Mouse (Mus musculus) adrenal gland, postnatal 14 days (tissue): ENCODE data around the gene Gm20425. TPM values are rescaled to one million over a fixed set of nuclear protein-coding genes. Genes with fewer than 3 reads are reported as not detected.
A peak's percentile ranks its signal among the peaks of the same experiment; 100 is the strongest.

Source experiments
- DNase-seq: peaks from one replicate; pipeline ENCODE4 v3.0.0; 2021; ENCODE audit warnings: mixed read lengths
- long read RNA-seq, 2 experiments: library from polyadenylated mRNA; stranded (forward); transcript quantifications; one replicate each; pipeline ENCODE4 v2.0.0; 2021
- total RNA-seq: library from RNA; stranded (reverse); gene quantifications from 2 replicates; pipeline ENCODE4 v1.2.3, GENCODE M21; 2021

Gene Gm20425
- 15.2 and 22.4 TPM in 2 replicates for total RNA-seq
- long read RNA-seq, experiment 1, partial matches to known transcripts, result 2 of 2 reads
- long read RNA-seq, experiment 1, other reads (novel, unspliced or antisense), result 0 of 2 reads
- long read RNA-seq, experiment 2, partial matches to known transcripts, result 0 of 1 reads
- long read RNA-seq, experiment 2, other reads (novel, unspliced or antisense), result 1 of 1 reads

DNA sequence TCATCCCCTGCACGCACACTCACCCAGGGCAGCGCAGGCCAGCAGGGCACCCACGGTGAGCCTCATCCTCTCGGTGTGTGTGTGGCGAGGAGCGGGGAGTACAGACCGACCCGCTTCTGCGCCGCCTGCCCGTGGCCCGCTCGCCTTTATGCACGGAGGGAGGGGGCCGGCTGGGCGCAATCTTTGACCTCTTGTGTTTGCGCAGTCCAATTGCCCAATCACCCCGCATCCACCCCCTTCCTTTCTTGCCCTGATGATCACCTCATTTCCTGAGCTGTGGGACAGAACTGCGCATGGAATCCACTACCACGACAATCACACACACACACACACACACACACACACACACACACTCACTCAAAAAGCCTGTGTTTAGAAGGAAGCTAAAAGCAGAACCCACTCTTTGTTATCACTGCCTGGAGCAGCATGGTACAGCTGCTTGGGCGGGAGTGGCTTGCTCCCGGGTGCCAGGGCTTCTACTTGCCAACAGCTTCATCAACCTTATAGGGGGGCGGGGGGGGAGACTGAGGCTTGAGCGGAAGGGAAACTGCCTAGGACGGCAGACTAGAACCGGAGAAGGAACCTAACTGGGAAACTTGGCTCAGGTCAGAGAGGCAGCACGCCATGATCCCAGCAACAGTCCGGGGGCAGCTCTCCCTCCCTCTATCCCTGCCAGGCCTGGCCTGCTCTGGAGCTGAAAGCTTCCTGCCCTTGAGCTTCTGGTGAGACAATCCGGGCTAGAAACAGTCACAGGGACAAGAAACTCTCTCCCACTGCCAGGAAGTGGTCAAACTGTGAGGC, at the start of gene Gm20425, which contains the start of gene Trf:
TSS of gene Gm20425 (minus strand) at position 157 of the 801 bp plus-strand sequence.
TSS of gene Trf (minus strand) at position 294 of the 801 bp plus-strand sequence.
- DNase-seq, result peak; percentile 52

DNA sequence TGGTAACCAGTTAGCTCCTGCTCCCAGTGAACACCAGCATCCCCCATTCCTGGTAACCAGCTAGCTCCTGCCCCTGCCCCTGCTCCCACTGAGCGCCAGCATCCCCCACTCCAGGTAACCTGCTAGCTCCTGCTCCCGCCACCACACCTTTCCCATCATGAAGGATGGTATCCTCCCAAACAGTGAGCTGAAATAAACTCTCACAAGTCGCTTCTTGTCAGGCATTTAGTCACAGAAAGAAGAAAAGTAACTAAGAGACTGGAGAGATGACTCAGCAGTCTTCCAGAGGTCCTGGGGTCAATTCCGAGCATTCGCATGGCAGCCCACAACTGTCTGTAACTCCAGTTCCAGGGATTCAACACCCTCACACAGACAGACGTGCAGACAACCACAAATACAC, 46.8 kb upstream of the Gm20425 start:
- DNase-seq, result no peak

DNA sequence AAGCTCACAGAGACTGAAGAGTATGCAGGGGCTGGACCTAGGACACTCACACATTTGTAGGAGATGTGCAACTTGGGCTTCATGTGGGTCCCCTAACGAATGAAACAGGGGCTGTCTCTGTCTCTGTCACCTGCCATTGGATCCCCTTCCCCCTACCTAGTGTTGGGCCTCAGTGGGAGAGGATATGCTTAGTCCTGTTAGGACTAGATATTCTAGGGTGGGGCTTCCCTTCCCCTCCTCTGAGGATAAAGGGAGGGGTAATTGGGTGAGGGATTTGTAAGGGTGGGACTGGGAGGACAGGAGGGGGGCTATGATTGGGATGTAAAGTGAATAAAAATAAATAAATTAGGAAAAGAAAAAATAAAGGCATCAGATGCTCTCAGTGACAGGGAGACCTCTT, 45.6 kb upstream of the Gm20425 start:
- DNase-seq, result no peak

GRCm38 (mm10) chr9:103274819-103275218, 44.7 kb upstream of the Gm20425 start:
- DNase-seq, result no peak

DNA sequence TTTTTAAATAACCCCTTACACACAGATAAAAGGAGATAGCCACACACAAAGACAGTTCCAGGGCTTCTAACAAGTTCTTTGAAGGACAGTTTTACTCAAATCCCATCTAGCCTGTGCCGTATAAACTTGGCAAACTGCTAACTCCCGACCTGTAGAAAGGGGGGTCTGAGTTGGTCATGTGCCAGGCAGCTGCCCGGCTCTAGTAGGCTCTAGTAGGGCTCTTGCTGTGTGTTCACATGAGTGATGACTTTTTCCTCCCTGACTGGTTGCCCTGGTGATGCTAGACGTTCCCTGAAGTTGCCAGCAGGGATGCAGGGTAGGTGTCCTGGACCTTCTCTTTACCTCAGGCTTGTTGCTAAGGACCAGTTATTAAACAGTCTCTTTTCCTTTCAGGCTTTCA, 41.0 kb upstream of the Gm20425 start:
- no peak for DNase-seq

DNA sequence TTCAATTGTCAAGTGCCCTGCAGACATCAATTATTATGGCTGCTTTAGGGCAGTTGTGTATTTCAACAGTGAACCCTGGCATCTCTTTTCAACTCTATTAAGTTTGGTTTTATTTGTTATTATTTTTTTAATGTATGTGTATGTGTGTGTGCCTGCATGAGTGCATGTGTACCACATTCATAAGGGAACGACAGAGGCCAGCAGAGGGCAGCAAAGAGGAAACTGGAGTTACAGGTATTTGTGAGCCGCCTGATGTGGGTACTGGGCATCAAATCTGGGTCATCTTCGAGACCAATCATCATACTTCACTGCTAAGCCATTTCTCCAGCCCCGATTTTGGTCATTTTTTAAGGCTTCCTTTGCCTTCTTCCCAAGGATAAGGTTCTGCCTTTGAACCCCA, 35.7 kb upstream of the Gm20425 start:
- no peak for DNase-seq

- DNase-seq, result peak; percentile 31
These were observed 22.8 kb upstream of the Gm20425 start for GRCm38 (mm10) chr9:103252906-103253305.

- DNase-seq, result peak; percentile 28
These were observed 18.5 kb upstream of the Gm20425 start for GRCm38 (mm10) chr9:103248618-103249017.

DNA sequence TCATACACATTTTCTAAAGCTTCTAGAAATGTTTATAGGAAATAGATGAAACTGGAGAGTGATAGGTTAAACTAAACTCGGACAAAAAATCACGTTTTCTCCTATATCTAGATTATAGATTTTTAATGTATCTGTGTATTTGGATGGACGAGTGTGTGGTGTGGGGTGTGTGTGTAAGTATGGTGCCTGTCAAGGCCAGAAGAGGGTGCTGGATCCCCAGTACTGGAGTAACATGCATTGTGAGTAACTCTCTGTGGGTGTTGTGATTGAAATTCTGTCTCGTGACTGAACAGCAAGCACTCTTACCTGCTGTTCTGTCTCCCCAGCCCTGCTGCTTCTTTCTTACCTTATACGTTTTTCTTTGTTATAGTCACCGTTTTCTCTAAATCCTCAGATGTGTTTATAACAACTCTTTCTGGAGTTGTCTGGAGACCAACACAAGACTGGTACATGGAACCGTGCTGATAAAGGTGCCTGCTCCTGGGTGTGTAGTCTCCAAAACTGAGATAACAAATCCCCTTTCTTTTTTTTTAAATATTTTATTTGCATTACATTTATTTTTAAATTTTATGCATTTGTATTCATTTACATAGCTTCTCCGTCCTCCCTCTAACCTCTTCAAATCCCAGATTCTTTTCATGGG, 16.5 kb upstream of the Gm20425 start:
- DNase-seq, result no peak

GRCm38 (mm10) chr9:103243640-103244039, 13.5 kb upstream of the Gm20425 start:
- no peak for DNase-seq

DNA sequence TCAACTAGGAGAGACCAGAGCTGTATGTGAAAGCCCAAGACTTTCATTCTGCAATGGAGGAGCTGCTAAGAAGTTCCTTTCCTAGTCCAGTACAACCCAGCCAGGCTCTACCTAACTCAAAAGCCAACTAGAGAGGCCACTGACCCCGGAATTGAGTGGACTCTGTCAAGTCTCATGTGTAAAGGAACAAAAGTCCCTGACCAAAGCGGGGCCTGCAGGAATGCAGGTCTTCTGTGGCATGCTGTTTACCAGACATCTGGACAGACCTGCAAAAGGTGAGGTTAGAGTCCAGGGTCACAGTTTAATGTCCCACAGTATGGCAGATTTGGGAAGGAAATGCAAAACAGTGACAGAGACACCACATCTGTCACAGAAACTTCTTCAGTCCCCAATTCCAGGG, 11.1 kb upstream of the Gm20425 start:
- DNase-seq, result no peak

- no peak for DNase-seq
These were observed 9.4 kb upstream of the Gm20425 start for GRCm38 (mm10) chr9:103239471-103239870.

DNA sequence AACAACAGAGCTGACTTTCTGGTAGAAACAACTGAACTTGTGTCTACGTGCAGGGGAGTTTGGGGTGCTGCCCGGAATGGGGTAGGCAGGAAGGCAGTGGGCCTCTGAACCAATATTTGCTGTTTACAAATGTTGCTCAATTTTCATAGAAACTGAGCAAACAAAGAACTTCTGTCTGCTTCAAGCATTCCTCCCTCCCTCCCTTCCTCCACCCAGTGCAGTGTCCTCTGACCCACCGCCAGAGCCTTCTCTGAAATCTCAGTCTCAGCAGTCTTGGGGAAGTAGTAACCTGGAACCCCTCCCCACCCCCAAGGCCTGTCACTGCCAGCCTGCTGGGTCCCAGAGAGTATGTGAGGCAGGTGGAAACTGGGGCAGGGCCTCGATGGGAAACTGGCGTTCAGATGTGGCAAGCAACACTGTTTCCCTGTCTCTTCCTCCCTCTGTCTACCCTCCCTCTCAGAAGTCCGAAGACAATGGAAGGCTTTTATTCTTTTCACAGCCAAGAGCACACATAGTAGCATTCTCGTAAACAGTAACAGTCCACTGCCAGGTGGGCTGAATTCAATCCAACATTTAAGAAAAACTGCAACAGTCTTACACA, 4.6 kb upstream of the Gm20425 start:
- DNase-seq, result no peak

DNA sequence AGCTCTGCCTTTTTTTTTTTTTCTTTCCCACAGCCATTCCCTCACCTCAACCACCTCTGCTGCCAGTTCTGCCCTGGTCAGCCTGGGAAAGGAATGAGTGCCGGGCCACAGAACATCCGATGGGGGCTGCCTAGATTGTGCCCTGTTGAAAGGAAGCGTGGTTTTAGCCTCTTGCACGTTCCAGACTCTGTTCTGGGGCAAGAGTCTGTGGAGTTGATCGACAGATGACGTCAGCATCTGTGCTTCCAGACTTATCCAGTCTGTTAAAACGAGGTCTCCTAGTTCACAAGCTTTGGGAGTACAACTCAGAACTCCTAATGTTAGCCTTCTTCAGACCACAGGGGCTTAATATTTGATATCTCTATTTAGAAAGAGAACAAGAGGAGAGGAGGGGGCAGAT, 4.0 kb upstream of the Gm20425 start:
- no peak for DNase-seq

GRCm38 (mm10) chr9:103233006-103233395, 2.9 kb upstream of the Gm20425 start:
- DNase-seq, result no peak

DNA sequence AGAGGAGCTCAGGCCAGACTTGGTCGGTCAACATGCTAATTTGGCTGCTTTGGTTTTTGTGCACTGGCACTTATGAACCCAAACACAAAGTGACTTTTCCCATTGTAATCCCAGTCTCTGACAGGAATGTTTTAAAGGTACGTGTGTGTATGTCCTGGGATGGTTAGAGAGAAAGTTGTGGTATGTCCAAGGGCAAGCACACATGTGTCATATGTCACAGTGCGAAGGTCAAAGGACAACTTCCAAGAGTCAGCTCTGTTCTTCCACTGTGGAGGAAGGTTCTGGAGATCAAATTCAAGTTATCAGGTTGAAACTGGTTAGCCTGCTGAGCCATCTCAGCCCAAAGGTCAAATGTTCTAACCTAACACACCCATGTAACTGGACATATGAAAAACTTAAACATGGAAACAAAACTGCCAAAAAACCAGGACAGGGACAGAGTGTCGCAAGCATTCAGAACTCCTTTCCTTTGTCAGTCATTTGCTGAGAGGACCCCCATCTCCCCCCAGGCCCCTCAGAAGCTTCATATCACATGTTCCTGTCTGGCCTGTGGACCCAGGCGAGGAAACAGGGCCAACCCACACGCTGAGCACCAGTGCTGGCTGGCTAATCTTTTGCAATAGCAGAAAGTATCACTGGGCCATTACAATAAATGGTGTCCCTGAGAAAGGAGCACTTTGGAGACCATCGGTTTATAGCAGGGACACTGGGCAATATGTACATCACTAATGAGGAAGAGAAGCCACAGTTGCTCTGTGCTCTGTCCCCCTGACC, 2.3 kb upstream of the Gm20425 start:
- DNase-seq, result no peak

DNA sequence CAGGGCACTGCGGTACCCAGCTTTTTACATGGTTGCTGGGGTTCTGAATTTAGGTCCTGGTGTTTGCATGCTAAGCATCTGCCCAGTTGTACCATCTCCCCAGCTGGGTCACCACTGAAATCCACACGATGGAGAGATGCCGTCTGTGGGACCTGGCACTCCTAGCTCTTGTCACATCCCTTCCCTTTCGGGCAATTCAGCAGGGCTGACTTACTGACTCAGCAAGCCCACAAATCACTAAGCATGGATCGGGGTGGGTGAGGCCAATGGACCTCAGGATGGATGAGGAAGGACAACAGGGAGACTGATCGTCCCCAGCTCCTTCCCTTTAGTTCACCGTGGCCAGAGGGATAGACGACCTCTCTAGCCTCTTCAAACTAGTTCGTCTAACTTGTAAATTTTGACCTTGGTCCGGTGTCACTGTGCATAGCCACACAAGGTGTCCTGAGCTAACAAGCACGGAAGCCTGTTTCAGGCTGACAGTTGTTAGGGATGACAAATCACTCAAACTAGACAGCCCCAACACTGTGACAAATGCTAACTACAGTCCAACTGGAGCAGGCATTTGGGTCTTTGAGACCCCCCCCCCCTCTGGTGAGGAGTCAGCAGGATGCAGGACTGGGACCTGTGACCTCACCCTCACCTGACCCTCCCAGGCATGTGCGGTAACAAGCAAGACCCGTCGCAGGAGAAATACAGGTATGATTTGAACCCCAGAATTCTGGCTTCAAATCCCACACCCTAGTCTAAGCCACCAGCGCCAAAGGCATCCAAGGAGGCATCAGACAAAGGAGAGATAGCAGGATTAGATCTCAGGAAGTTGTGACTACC, 855 bp downstream of the Gm20425 start:
- DNase-seq, result no peak

DNA sequence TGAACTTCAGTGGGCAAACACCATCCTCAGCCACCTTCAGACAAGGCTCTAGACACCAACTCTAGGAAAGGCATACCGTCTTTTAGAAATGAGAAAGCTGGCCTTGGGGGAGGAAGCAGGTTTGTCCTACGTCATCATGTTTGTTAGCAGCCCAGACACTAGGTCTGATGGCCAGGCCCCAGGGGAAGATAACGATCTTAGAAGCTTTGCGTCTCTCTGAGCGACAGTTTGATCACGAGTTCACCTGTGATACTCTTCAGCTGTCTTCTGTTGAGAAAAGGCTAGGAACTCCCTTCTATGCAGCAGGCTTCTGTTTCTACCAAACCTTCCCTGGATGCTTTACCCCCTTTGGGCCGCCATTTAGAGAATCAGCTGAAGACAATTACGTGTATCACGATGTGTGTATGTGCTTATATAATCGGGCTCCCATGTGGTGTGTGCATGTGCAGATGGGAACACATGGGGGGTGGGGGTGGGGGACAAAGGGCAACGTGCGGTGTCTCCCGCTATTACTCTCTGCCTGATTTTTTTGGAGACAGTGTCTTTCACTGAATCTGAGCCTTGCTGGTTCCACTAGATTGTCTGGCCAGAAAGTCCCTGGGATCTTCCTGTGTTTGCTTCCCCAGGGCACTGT, 1.6 kb downstream of the Gm20425 start:
- DNase-seq, result no peak

DNA sequence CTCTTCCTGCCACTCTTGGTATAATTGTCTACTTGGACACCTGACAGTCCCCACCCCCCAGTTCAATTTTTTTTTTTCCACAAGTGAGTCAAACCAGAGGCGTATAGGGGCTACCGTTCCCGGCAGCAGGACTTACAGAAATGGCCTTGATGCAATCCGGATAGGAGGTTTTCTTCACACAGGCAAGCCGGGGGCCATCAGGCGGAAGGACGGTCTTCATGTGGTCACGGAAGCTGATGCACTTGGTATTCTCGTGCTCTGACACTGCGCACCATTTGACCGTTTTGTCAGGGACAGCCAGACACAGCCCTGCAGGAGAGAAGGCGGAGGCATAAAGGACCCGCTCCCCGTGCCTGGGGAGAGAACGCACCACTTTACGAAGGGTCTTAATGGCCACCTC, 2.3 kb downstream of the Gm20425 start:
- no peak for DNase-seq

DNA sequence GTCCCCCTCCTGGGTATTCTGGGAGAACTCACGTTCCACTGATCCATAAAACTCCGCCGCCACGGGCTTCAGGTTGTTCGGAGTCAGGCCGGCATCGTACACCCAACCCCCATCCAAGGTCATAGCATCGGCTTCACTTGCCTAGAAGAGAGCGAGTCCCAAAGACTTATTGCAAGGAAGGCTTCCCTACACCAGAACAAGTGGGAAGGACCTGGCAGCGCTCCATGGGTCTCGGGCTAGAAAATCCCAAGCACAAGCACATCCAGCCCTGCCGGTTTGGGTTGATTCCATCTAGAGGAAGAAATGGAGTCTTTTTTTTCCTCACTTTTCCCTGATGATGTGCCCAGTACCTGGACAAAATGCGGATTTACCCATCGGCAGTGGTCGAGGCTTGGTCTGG, 3.3 kb downstream of the Gm20425 start:
- peak; percentile 18 for DNase-seq

DNA sequence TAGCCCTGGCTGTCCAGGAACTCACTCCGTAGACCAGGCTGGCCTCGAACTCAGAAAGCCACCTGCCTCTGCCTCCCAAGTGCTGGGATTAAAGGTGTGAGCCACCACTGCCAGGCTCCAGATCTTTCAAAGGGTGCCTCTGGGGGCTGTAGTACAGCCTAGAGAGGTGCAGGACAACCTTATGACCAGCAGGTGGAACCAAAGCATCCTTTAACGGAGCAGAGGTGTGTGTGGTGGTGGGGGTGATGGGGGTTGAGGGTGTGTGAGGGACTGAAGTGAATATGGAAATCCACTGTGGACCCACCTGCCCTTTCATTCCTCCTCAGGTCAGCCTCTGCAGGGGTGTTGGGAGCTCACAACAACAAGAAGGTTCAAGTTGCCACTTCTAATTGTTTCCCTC, 4.6 kb downstream of the Gm20425 start:
- DNase-seq, result peak; percentile 47
